Mouse (Mus musculus) gastrocnemius, adult 18-20 months (tissue): Measurements from ENCODE around the gene Tex14. TPM values are rescaled to one million over a fixed set of nuclear protein-coding genes. Genes with fewer than 3 reads are reported as not detected.
"Not testable (repeated sequence)": the region's sequence is repeated elsewhere in the genome, so short reads cannot be mapped to it uniquely, and the experiment has no call there.

Experiments
- DNase-seq: peaks from one replicate; pipeline ENCODE4 v3.0.0; 2021; ENCODE audit warnings: low spot score
- total RNA-seq, 2 experiments: library from RNA; stranded (reverse); gene quantifications; 2 replicates each; pipeline ENCODE4 v1.2.3; 2021

Gene Tex14
- total RNA-seq, 2 experiments from 2014 or later = 0.14 TPM

GRCm38 (mm10) chr11:87426450-87427250 lies 21.8 kb downstream of the Tex14 start:
- peak; percentile 90 for DNase-seq

GRCm38 (mm10) chr11:87427273-87428050 lies 22.6 kb downstream of the Tex14 start:
- no peak for DNase-seq

GRCm38 (mm10) chr11:87428051-87428673 lies 23.3 kb downstream of the Tex14 start:
- DNase-seq = no peak

- no peak for DNase-seq
Measured at GRCm38 (mm10) chr11:87429363-87429762, 24.5 kb downstream of the Tex14 start.

GRCm38 (mm10) chr11:87430374-87430773 lies 25.5 kb downstream of the Tex14 start:
- no peak for DNase-seq

- not testable (repeated sequence) for DNase-seq
Measured at GRCm38 (mm10) chr11:87431813-87432212, 26.9 kb downstream of the Tex14 start.

- no peak for DNase-seq
Measured at GRCm38 (mm10) chr11:87432447-87432846, 27.6 kb downstream of the Tex14 start.

- no peak for DNase-seq
Measured at GRCm38 (mm10) chr11:87432933-87433669, 28.2 kb downstream of the Tex14 start.

- DNase-seq = not testable (repeated sequence)
Measured at GRCm38 (mm10) chr11:87435107-87435506, 30.2 kb downstream of the Tex14 start.

- no peak for DNase-seq
Measured at GRCm38 (mm10) chr11:87436326-87437232, 31.7 kb downstream of the Tex14 start.

GRCm38 (mm10) chr11:87439796-87440420 lies 35.0 kb downstream of the Tex14 start:
- DNase-seq = no peak

- DNase-seq = peak; percentile 86
Measured at GRCm38 (mm10) chr11:87442643-87443372, 37.9 kb downstream of the Tex14 start.

GRCm38 (mm10) chr11:87443373-87443883 lies 38.6 kb downstream of the Tex14 start:
- peak; percentile 66 for DNase-seq

GRCm38 (mm10) chr11:87444056-87444455 lies 39.2 kb downstream of the Tex14 start:
- not testable (repeated sequence) for DNase-seq

GRCm38 (mm10) chr11:87444735-87445428 lies 40.0 kb downstream of the Tex14 start:
- no peak for DNase-seq

GRCm38 (mm10) chr11:87445593-87445992 lies 40.7 kb downstream of the Tex14 start:
- DNase-seq = not testable (repeated sequence)

- no peak for DNase-seq
Measured at GRCm38 (mm10) chr11:87446159-87446558, 41.3 kb downstream of the Tex14 start.

- no peak for DNase-seq
Measured at GRCm38 (mm10) chr11:87447429-87447828, 42.6 kb downstream of the Tex14 start.
